Mouse (Mus musculus) liver, adult 2 months (tissue): ENCODE results near the gene Nfatc3. TPM values are rescaled to one million over a fixed set of nuclear protein-coding genes. Genes with fewer than 3 reads are reported as not detected.

Experiments used
- DNase-seq: peaks from one replicate; pipeline ENCODE4 v3.0.0-alpha.2; 2011; ENCODE audit warnings: low read depth, low spot score; ENCODE audit errors: extremely low read depth
- H3K27ac ChIP-seq: fragments of 200-500 bp; replicated peaks from 2 replicates; pipeline ENCODE4 v1.5.1; 2012; ENCODE audit warnings: low read depth, mild to moderate bottlenecking, control low read depth, inconsistent platforms, low read length; ENCODE audit not compliant: insufficient read depth
- H3K27me3 ChIP-seq: fragments of 200-500 bp; 2 replicates; pipeline ENCODE4 v1.6.1; 2012; ENCODE audit warnings: mild to moderate bottlenecking, moderate library complexity, low read length, inconsistent platforms; ENCODE audit not compliant: control insufficient read depth, insufficient read depth
- H3K36me3 ChIP-seq: fragments of 200-500 bp; 2 replicates; pipeline ENCODE4 v1.6.1; 2012; ENCODE audit warnings: low read length, inconsistent platforms; ENCODE audit not compliant: control insufficient read depth, insufficient read depth
- H3K4me1 ChIP-seq: fragments of 200-500 bp; 2 replicates; pipeline ENCODE4 v1.6.1; 2011; ENCODE audit warnings: low read length; ENCODE audit not compliant: control insufficient read depth, insufficient read depth
- H3K4me3 ChIP-seq: fragments of 200-500 bp; 2 replicates; pipeline ENCODE4 v1.5.1; 2011; ENCODE audit warnings: low read depth, mild to moderate bottlenecking, control low read depth, low read length, moderate library complexity; ENCODE audit not compliant: insufficient read depth
- H3K79me2 ChIP-seq: fragments of 200-500 bp; 2 replicates; pipeline ENCODE4 v1.6.1; 2012; ENCODE audit warnings: inconsistent platforms, mild to moderate bottlenecking, low read length, moderate library complexity; ENCODE audit not compliant: control insufficient read depth, insufficient read depth
- H3K9ac ChIP-seq: fragments of 200-500 bp; 2 replicates; pipeline ENCODE4 v1.6.1; 2012; ENCODE audit warnings: low read depth, mild to moderate bottlenecking, control low read depth, inconsistent platforms, low read length
- CTCF ChIP-seq: fragments of 200-500 bp; IDR thresholded peaks from 2 replicates; pipeline ENCODE4 v1.5.1; 2011; ENCODE audit warnings: low read depth, low read length, control low read depth
- POLR2A ChIP-seq: fragments of 200-500 bp; IDR thresholded peaks from 2 replicates; pipeline ENCODE4 v1.6.1; 2011; ENCODE audit warnings: low read length, control low read depth; ENCODE audit not compliant: insufficient read depth; ENCODE audit errors: extremely low read depth
- WGBS: fragments of 180-500 bp; shearing (Covaris S2); methylation state at CpG from one replicate; pipeline ENCODE4 v1.1.7; 2018; 5-methylcytosine and 5-hydroxymethylcytosine counted together
- polyA plus RNA-seq: library from polyadenylated mRNA; depleted of rRNA; stranded (reverse); fragments of >200 nt; gene quantifications from 2 replicates; pipeline ENCODE4 v1.2.3, GENCODE M21; 2012
- total RNA-seq: library from RNA; depleted of rRNA; stranded (reverse); fragments of >200 nt; gene quantifications from 2 replicates; pipeline ENCODE4 v1.2.3, GENCODE M21; 2014

Nfatc3 gene
- total and polyA plus RNA-seq, 2 experiments: 8.5 to 13.3 TPM

DNA sequence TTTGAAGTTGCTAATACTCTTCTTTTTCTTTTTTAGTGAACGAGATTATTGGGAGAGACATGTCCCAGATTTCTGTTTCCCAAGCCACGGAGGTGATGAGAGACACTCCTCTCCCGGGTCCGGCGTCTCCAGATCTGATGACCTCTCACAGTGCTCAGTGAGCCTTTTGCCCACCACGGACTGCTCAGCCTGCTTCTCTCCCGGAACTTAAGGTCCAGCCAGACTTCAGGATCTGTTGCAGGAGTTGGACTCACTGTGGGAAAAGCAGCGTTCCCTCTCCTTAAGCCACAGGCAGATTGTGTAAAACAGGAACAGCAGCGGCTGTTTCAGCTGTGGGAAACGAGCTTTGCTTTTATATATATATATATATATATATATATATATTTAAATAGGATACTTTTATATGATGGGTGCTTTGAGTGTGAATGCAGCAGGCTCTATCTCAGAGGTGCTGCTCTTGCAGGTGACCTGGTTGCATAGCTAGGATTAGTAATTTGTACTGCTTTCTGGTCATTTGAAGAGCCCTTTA, 69.3 kb downstream of the Nfatc3 start:
- DNase-seq: no peak
- Histone ChIP-seq H3K79me2 (no peaks in the 10 kb centered on the region), H3K4me1 (peaks cover 29% of the 10 kb centered on the region), H3K9ac (no peak overlapping the region), H3K27me3 (no peaks in the 10 kb centered on the region), H3K4me3 (no peak overlapping the region), H3K27ac (no peak overlapping the region), H3K36me3 (peaks cover 36% of the 10 kb centered on the region)
- TF ChIP-seq POLR2A (no peak), CTCF (no peak)
- 95% methylated on average over 10 of the region's 10 CpGs for WGBS

GRCm38 (mm10) chr8:106129232-106129930, 70.7 kb downstream of the Nfatc3 start:
- peaks cover 40% of the 10 kb centered on the region for H3K36me3 ChIP-seq
- H3K27me3 ChIP-seq: no peaks in the 10 kb centered on the region
- TF ChIP-seq CTCF (no peak), POLR2A (no peak)
- H3K4me1 ChIP-seq: peaks cover 40% of the 10 kb centered on the region
- H3K4me3 ChIP-seq: no peak overlapping the region
- DNase-seq: no peak
- H3K79me2 ChIP-seq: peaks cover 10% of the 10 kb centered on the region; the same call in 1 of the 2 replicates
- peak overlapping the region; percentile 56 for H3K27ac ChIP-seq
- H3K9ac ChIP-seq: no peak overlapping the region

DNA sequence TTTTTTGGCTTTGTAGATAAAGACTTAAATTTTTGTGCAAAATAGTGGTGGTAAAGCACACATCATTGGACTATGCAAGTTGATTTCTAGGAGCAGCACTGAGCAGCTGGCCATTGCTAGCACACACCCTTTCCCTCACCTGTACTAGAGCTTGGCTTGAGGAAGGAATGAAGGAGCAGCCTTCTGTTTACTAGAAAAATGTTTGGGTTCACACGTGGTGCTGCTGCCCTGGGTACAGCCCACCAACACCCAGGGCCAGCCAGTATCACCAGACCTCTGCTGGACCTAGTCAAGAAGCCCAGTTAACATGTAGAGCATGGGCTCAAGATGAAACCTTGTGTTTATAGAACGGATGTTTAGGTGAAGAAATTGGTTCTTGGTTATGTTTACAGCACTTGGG, 71.4 kb downstream of the Nfatc3 start:
- Histone ChIP-seq H3K36me3 (peaks cover 37% of the 10 kb centered on the region), H3K27ac (peak overlapping the region; percentile 79), H3K27me3 (no peaks in the 10 kb centered on the region), H3K4me1 (peaks cover 44% of the 10 kb centered on the region), H3K4me3 (no peak overlapping the region), H3K9ac (peak overlapping the region; percentile 37), H3K79me2 (peaks cover 14% of the 10 kb centered on the region; the same call in 1 of the 2 replicates)
- TF ChIP-seq CTCF (no peak), POLR2A (no peak)
- WGBS: 27% methylated on average over 2 of the region's 2 CpGs
- DNase-seq: no peak

GRCm38 (mm10) chr8:106130505-106130904, 71.9 kb downstream of the Nfatc3 start:
- H3K27me3 ChIP-seq: no peaks in the 10 kb centered on the region
- peak overlapping the region; percentile 88 for H3K27ac ChIP-seq
- no peak overlapping the region for H3K4me3 ChIP-seq
- H3K9ac ChIP-seq: peak overlapping the region; percentile 31
- DNase-seq: peak; percentile 100
- H3K79me2 ChIP-seq: peaks cover 14% of the 10 kb centered on the region; the same call in 1 of the 2 replicates
- H3K4me1 ChIP-seq: peaks cover 44% of the 10 kb centered on the region
- 30% methylated on average over 2 of the region's 2 CpGs for WGBS
- TF ChIP-seq CTCF: no peak
- TF ChIP-seq POLR2A: no peak
- peaks cover 37% of the 10 kb centered on the region for H3K36me3 ChIP-seq

DNA sequence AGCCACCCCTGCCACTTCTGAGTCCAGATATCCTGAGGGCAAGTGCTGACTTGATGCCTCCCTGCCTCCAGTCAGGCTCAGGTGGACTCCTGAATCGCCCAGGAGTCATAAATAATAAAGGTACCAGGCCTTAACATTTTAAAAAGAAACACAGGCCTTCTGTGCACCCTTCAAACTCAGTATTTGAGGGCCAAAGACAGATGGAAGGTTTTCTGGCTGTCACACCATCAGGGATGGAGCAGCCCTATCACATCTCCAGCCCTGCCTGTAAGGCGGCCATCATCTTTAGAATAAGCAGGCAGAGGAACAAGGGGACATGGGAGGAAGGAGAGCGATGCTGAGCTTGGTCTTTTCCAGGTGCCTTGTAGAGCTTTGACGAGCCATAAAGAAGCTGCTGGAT, 72.4 kb downstream of the Nfatc3 start:
- peaks cover 14% of the 10 kb centered on the region; the same call in 1 of the 2 replicates for H3K79me2 ChIP-seq
- WGBS: 80% methylated on average over 4 of the region's 4 CpGs
- peaks cover 37% of the 10 kb centered on the region for H3K36me3 ChIP-seq
- TF ChIP-seq POLR2A (no peak), CTCF (no peak)
- H3K27ac ChIP-seq: peak overlapping the region; percentile 88
- H3K4me1 ChIP-seq: peaks cover 44% of the 10 kb centered on the region
- peak overlapping the region; percentile 31 for H3K9ac ChIP-seq
- no peaks in the 10 kb centered on the region for H3K27me3 ChIP-seq
- DNase-seq: no peak
- H3K4me3 ChIP-seq: no peak overlapping the region
